Mouse (Mus musculus) liver, embryonic 14.5 days (tissue): ENCODE data around the gene Bcdin3d.

Source experiments
- CTCF ChIP-seq: IDR thresholded peaks from 2 replicates; pipeline ENCODE4 v1.5.1; 2016; ENCODE audit warnings: antibody characterized with exemption, low read depth, control low read depth
- EP300 ChIP-seq: IDR thresholded peaks from 2 replicates; pipeline ENCODE4 v1.6.1; 2016; ENCODE audit warnings: antibody characterized with exemption, low read depth

GRCm38 (mm10) chr15:99421676-99422075 lies 52.9 kb downstream of the Bcdin3d start:
- TF ChIP-seq CTCF (no peak), EP300 (no peak)
